Mouse (Mus musculus) fibroblast of lung, adult 2 months (primary cell): ENCODE data around the gene Gpr89.

Experiments
- DNase-seq: peaks from one replicate; pipeline ENCODE4 v3.0.0-alpha.2; 2011; ENCODE audit warnings: low read depth

Gene Gpr89

GRCm38 (mm10) chr3:96821581-96821980 is 83.6 kb downstream of the Gpr89 start:
- DNase-seq = no peak

GRCm38 (mm10) chr3:96820116-96820915 is 84.8 kb downstream of the Gpr89 start:
- DNase-seq = no peak
